Mouse (Mus musculus) midbrain, embryonic 10.5 days (tissue): ENCODE measurements around the gene Izumo1. TPM values are rescaled to one million over a fixed set of nuclear protein-coding genes. Genes with fewer than 3 reads are reported as not detected.

Source experiments
- DNase-seq: peaks from one replicate; pipeline ENCODE4 v3.0.0-alpha.2; 2017; ENCODE audit warnings: low spot score
- H3K27ac ChIP-seq: fragments of 300-500 bp; sonication (generic); replicated peaks from 2 replicates; pipeline ENCODE4 v1.5.1; 2016; ENCODE audit warnings: mild to moderate bottlenecking
- H3K27me3 ChIP-seq: fragments of 300-500 bp; sonication (generic); 2 replicates; pipeline ENCODE4 v1.6.1; 2016; ENCODE audit warnings: low read depth, mild to moderate bottlenecking; ENCODE audit not compliant: poor library complexity, severe bottlenecking
- H3K36me3 ChIP-seq: fragments of 300-500 bp; sonication (generic); 2 replicates; pipeline ENCODE4 v1.6.1; 2016; ENCODE audit warnings: mild to moderate bottlenecking, moderate library complexity
- H3K4me1 ChIP-seq: fragments of 300-500 bp; sonication (generic); 2 replicates; pipeline ENCODE4 v1.6.1; 2016
- H3K4me3 ChIP-seq: fragments of 300-500 bp; sonication (generic); 2 replicates; pipeline ENCODE4 v1.5.1; 2016; ENCODE audit warnings: mild to moderate bottlenecking, moderate library complexity
- H3K9me3 ChIP-seq: fragments of 300-500 bp; sonication (generic); replicated peaks from 2 replicates; pipeline ENCODE4 v1.6.1; 2016; ENCODE audit warnings: mild to moderate bottlenecking
- WGBS: fragments of 180-500 bp; shearing (Covaris S2); methylation state at CpG from one replicate; pipeline ENCODE4 v1.1.7; 2016; 5-methylcytosine and 5-hydroxymethylcytosine counted together
- polyA plus RNA-seq: library from polyadenylated mRNA; unstranded; fragments of >200 nt; fragmentation: Nextera tagmentation; extraction: Ambion mirVana; gene quantifications from 2 replicates; pipeline ENCODE4 v1.2.1, GENCODE M21; 2016

The Izumo1 gene
- polyA plus RNA-seq, 1 experiment from 2014 or later = 0.16 TPM

DNA sequence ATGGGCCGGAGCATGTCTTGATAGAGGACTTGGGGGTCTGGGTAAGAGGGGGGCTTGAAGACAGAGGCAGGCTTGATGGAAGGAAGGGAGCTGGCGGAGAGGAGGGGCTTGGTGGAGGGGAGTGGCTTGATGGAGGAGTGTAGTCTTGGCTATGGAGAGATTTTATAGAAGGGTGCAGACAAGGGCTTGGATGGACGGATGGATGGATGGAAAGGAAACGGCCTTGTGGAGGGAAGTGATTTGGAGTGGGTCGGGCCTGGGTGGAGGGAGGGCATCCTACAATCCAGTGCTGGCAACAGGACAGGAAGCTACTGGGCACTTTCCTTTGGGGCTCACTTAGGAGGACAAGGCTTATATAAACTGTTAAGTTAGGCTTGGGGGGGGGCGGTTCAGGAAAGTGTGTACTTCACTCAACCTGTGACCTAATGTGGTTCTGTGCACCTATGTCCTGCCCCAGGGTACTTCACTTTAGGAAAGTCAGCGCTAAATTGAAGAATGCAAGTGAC lies 5.0 kb downstream of the Izumo1 start:
- no peaks in the 10 kb centered on the region for H3K9me3 ChIP-seq
- H3K36me3 ChIP-seq = no peaks in the 10 kb centered on the region
- WGBS = 88% methylated on average over 7 of the region's 7 CpGs
- H3K27me3 ChIP-seq = peaks cover 69% of the 10 kb centered on the region
- H3K27ac ChIP-seq = no peak overlapping the region
- H3K4me1 ChIP-seq = peaks cover 10% of the 10 kb centered on the region
- DNase-seq = no peak
- no peak overlapping the region for H3K4me3 ChIP-seq

DNA sequence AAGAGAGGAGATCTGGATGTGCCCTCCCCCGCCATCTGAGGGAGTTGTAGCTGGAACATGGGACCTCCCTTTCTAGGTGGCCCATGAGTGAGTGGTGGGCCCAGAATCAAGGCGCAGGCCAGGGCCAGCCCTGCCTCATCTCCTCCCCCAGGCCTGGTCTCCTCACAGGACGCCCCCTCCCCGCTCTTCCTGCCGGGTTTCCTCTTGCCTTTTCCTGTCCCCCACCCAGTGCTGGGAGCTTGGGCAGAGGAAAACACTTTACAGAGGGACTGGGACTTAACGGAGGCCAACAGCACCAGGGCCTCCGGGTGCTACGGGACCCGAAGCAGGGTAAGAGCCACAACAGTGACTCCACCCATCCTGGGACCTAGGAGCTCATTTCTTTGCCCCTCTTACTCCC lies 5.7 kb downstream of the Izumo1 start, which contains the start of gene Rasip1:
Gene Rasip1, plus strand, starts transcription at position 228 of the 400 bp plus-strand sequence.
- Histone ChIP-seq H3K27ac (peak within 1 kb of the TSS; percentile 85), H3K4me3 (peak within 1 kb of the TSS; percentile 63), H3K27me3 (peaks cover 76% of the 10 kb centered on the region), H3K36me3 (no peaks in the 10 kb centered on the region), H3K9me3 (no peaks in the 10 kb centered on the region), H3K4me1 (peaks cover 12% of the 10 kb centered on the region)
- DNase-seq = no peak
- 83% methylated on average over 9 of the region's 9 CpGs for WGBS

DNA sequence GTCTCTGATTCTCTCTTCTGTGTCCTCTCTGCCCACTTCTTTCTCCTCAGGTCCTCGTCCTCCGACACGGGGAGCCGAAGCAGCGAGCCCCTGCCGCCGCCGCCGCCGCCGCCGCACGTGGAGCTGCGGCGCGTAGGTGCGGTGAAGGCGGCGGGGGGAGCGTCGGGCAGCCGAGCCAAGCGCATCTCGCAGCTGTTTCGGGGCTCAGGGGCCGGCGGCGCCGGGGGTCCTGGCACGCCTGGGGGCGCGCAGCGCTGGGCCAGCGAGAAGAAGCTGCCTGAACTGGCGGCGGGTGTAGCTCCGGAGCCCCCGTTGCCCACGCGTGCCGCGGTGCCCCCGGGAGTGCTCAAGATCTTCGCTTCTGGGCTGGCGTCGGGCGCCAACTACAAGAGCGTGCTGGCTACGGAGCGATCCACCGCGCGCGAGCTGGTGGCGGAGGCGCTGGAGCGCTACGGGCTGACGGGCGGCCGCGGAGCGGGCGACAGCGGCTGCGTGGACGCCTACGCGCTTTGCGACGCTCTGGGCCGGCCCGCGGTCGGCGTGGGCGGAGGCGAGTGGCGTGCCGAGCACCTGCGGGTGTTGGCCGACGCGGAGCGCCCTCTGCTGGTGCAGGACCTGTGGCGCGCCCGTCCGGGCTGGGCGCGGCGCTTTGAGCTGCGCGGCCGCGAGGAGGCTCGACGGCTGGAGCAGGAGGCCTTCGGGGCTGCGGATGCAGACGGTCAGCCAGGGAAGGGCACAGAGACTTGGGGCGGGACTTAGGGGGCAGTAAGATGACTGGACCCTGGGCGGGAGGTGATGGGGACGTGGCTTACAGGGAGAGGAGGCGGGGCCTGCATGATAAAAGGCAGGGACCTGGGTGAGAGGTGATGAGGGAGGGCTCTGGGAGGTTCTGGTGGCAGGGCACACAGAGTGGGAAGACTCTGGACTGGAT lies 7.0 kb downstream of the Izumo1 start:
- peak; percentile 87 for DNase-seq
- peak overlapping the region; percentile 63 for H3K4me3 ChIP-seq
- peaks cover 18% of the 10 kb centered on the region for H3K4me1 ChIP-seq
- peak overlapping the region; percentile 85 for H3K27ac ChIP-seq
- no peaks in the 10 kb centered on the region for H3K36me3 ChIP-seq
- WGBS = 1% methylated on average over 97 of the region's 105 CpGs
- peaks cover 89% of the 10 kb centered on the region for H3K27me3 ChIP-seq
- H3K9me3 ChIP-seq = no peaks in the 10 kb centered on the region

DNA sequence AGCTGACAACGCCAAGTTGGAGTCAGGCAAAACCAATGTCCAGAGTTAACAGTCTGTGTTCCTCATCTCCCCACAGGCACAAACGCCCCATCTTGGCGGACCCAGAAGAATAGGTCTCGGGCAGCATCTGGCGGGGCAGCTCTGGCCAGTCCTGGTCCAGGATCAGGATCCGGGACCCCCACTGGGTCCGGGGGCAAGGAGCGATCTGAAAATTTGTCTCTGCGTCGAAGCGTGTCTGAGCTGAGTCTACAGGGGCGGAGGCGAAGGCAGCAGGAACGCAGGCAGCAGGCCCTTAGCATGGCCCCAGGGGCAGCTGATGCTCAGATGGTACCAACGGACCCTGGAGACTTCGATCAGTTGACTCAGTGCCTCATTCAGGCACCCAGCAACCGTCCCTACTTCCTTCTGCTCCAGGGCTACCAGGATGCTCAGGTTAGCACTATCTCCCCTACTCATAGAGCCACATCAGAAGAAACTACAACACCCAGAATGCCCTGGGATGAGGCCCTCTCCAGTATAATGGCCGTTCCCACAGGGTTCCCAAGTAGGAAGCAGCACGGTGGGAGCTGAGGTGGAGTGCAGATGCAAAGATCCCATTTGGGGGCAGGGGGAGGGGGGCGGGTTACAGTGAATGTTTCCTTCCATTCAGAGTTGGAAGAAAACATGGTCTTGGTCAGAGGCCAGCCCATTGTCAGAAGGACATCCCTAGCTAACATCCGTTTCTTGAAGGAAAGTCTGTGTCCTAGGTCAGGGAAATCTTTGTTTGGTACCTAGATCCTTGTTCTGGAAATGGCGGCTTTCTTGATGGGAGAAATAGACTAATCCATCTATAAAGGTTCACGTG lies 8.7 kb downstream of the Izumo1 start:
- no peak overlapping the region for H3K4me3 ChIP-seq
- H3K4me1 ChIP-seq = peaks cover 18% of the 10 kb centered on the region
- DNase-seq = no peak
- H3K27me3 ChIP-seq = peaks cover 82% of the 10 kb centered on the region
- no peaks in the 10 kb centered on the region for H3K9me3 ChIP-seq
- H3K27ac ChIP-seq = no peak overlapping the region
- 73% methylated on average over 23 of the region's 23 CpGs for WGBS
- H3K36me3 ChIP-seq = no peaks in the 10 kb centered on the region

DNA sequence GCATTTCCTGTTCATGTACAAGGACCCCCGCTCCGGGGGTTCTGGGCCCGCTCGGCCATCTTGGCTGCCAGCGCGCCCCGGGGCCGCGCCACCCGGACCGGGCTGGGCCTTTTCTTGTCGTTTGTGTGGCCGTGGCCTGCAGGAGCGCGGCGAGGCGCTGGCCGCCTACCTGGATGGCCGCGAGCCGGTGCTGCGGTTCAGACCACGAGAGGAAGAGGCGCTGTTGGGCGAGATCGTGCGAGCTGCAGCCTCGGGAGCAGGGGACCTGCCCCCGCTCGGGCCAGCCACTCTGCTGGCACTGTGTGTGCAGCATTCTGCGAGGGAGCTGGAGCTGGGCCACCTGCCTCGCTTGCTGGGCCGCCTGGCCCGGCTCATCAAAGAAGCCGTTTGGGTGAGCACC lies 10.9 kb downstream of the Izumo1 start:
- peak overlapping the region; percentile 45 for H3K4me3 ChIP-seq
- H3K36me3 ChIP-seq = peaks cover 11% of the 10 kb centered on the region
- 0 out of 2 replicates have a peak, but pooled peaks cover 4% of the 10 kb centered on the region for H3K9me3 ChIP-seq
- WGBS = 22% methylated on average over 35 of the region's 35 CpGs
- H3K4me1 ChIP-seq = peaks cover 18% of the 10 kb centered on the region
- peak overlapping the region; percentile 77 for H3K27ac ChIP-seq
- peak; percentile 58 for DNase-seq
- peaks cover 61% of the 10 kb centered on the region for H3K27me3 ChIP-seq

DNA sequence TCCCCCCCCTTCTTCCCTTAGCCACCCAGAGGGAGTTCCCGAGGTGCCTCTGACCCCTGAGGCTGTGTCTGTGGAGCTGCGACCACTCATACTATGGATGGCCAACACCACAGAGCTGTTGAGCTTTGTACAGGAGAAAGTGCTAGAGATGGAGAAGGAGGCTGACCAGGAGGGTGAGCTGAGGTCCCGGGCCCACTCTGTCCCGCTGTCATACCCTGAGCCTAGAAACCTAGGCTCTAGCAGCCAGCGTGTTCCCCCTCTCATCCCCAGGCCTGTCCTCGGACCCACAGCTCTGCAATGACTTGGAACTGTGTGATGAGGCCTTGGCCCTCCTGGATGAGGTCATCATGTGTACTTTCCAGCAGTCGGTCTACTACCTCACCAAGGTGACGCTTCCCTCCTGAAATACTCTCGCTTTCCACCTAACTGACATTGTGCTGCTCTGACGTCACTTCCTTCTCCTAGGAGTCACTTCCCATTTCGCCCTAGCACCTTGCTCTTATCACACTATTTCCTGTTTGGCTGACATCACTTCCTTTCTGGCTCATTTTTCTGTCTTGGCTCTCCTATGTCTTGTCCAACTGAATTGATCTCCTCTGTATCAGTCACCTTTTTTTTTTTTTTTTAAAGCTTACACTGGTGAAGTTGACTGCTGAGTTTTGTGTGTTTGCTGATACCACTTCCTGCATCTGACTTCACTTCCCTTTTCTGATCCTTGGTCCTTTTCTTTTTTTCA lies 13.5 kb downstream of the Izumo1 start:
- Histone ChIP-seq H3K4me3 (no peak overlapping the region), H3K27ac (no peak overlapping the region), H3K27me3 (peaks cover 48% of the 10 kb centered on the region), H3K4me1 (peaks cover 31% of the 10 kb centered on the region), H3K9me3 (0 out of 2 replicates have a peak, but pooled peaks cover 4% of the 10 kb centered on the region), H3K36me3 (peaks cover 11% of the 10 kb centered on the region)
- WGBS = 92% methylated on average over 11 of the region's 11 CpGs
- DNase-seq = no peak

DNA sequence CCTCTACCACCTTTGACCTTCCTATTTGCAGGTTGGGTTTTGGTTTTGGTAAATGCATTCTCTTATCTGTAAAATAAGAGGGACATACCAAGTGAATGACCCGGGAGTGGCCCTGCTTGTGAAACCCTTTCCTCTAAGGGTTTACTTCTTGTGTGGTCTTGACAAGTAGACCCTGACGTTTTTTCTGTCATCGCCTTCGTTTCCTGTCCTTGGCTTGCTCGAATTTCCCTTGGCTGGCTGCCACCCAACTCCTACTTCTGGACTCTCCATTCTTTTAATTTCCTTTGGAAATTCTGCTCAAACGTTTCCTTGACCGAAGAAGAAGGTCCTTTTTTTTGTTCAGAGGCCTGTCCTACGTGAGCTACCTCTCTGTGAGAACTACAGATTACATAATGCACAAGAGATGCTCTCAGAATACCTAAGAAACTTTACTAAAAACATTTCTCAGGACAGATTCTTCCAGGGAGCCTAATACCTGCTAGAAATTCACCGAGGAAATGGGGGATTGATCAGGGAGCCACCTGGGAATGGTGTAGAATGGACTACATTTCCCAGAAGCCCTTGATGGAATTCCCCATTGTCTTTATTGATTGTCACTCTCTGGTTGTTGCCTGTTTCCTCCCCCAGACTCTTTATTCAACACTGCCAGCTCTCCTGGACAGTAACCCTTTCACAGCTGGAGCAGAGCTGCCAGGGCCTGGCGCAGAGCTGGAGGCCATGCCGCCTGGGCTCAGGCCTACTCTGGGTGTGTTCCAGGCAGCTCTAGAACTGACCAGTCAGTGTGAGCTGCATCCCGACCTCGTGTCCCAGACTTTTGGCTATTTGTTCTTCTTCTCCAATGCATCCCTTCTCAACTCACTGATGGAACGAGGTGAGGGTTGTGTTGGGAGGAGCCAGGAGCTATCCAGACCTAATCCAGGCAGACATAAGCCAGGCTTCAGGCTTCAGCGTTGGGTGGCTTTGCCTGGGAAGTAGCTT lies 14.4 kb downstream of the Izumo1 start:
- H3K9me3 ChIP-seq = 0 out of 2 replicates have a peak, but pooled peaks cover 4% of the 10 kb centered on the region
- peaks cover 39% of the 10 kb centered on the region for H3K4me1 ChIP-seq
- no peak for DNase-seq
- WGBS = 86% methylated on average over 15 of the region's 15 CpGs
- peaks cover 47% of the 10 kb centered on the region for H3K27me3 ChIP-seq
- peaks cover 11% of the 10 kb centered on the region for H3K36me3 ChIP-seq
- no peak overlapping the region for H3K27ac ChIP-seq
- H3K4me3 ChIP-seq = no peak overlapping the region

DNA sequence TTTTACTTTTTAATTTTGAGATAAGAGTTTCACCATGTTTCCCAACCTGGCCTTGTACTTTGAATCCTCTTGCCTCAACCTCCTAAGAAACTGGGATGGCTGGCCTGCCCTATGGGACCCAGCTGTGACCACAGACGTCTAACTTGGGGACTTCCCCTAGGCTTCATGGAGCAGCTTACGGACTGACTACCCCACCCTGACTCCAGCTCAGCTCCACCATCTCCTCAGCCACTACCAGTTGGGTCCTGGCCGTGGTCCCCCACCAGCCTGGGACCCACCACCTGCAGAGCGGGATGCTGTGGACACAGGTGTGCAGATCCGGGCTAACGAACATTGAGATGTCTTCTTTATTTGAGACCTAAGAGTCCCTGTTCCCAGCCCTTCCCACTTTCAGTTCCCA lies 16.1 kb downstream of the Izumo1 start:
- Histone ChIP-seq H3K9me3 (0 out of 2 replicates have a peak, but pooled peaks cover 4% of the 10 kb centered on the region), H3K27me3 (peaks cover 35% of the 10 kb centered on the region), H3K27ac (no peak overlapping the region), H3K4me3 (peak overlapping the region; percentile 46; the same call in 1 of the 2 replicates), H3K4me1 (peaks cover 46% of the 10 kb centered on the region), H3K36me3 (peaks cover 11% of the 10 kb centered on the region)
- DNase-seq = no peak
- WGBS = 96% methylated on average over 6 of the region's 6 CpGs

DNA sequence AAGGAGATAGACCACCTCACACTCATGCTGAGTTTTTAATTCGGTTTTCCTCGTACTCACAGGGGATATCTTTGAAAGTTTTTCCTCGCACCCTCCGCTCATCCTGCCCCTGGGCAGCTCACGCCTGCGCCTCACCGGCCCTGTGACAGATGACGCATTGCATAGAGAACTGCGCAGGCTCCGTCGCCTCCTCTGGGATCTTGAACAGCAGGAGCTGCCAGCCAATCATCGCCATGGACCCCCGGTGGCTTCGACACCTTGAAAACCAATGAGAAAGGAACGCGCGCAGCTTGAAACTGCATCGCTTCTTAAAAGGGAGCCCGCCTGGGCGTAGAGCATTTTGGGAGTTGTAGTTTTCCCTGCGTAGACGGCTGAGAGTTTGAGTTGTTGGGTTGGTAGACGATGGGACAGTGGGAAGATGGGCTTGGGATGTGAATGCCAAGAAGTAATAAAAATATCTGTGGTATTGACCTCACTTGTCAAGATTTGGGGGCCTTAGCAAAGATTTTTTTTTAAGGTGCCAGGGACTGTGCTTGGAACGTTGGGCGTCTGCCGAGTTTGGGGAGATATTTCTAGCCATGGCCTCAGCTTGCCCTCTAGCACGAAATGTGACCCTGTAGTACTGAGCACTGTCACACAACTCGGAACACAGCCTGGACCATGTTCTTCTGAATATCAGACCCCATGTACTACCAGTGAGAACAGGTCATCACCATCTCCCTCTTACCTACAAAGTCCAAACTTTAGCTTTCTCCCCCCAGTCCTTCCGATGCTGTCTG lies 17.2 kb downstream of the Izumo1 start:
- Histone ChIP-seq H3K9me3 (0 out of 2 replicates have a peak, but pooled peaks cover 4% of the 10 kb centered on the region), H3K4me1 (peaks cover 52% of the 10 kb centered on the region), H3K27me3 (peaks cover 24% of the 10 kb centered on the region), H3K36me3 (peaks cover 11% of the 10 kb centered on the region), H3K27ac (peak overlapping the region; percentile 74), H3K4me3 (peak overlapping the region; percentile 46)
- DNase-seq = peak; percentile 96
- 19% methylated on average over 29 of the region's 29 CpGs for WGBS

DNA sequence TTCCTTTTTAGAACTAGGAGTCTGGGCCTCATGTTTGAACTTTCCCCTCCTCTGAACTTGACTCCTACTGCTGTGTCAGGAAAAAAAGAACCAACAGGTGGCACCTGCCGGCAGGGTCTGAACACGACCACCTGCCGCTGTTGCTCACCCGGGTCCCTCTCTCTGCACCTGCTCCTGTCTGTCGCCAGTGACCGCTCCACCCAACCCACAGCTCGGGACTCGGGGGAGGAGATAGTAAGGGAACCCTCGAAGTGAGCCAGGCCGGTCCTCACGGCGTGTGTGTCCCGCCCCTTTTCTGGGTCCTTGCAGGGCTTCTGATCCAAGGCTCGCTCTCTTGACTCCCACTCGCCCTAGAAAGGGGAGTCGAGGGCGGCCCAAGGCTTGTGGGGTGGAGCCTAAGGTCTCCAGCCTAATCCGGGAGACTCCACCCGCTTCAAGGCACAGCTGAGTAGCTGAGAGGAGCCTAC lies 18.0 kb downstream of the Izumo1 start, which contains the start of gene Mamstr:
Gene Mamstr, plus strand, starts transcription at position 417 of the 467 bp plus-strand sequence.
- Histone ChIP-seq H3K27ac (peak within 1 kb of the TSS; percentile 29), H3K36me3 (peaks cover 11% of the 10 kb centered on the region)

More for the DNA sequence above, 18.0 kb downstream of the Izumo1 start, which contains the start of gene Mamstr:
- peaks cover 24% of the 10 kb centered on the region for H3K27me3 ChIP-seq
- no peak for DNase-seq
- 0 out of 2 replicates have a peak, but pooled peaks cover 4% of the 10 kb centered on the region for H3K9me3 ChIP-seq
- no peak within 1 kb of the TSS for H3K4me3 ChIP-seq
- 21% methylated on average over 19 of the region's 19 CpGs for WGBS
- H3K4me1 ChIP-seq = peaks cover 60% of the 10 kb centered on the region
